Mouse (Mus musculus): ENCODE data around the gene Vps8. TPM values are rescaled to one million over a fixed set of nuclear protein-coding genes. Genes with fewer than 3 reads are reported as not detected.
A peak's percentile ranks its signal among the peaks of the same experiment; 100 is the strongest.

Gene Vps8
- polyA plus RNA-seq, 1 experiment from 2014 or later = 16.3 TPM

DNA sequence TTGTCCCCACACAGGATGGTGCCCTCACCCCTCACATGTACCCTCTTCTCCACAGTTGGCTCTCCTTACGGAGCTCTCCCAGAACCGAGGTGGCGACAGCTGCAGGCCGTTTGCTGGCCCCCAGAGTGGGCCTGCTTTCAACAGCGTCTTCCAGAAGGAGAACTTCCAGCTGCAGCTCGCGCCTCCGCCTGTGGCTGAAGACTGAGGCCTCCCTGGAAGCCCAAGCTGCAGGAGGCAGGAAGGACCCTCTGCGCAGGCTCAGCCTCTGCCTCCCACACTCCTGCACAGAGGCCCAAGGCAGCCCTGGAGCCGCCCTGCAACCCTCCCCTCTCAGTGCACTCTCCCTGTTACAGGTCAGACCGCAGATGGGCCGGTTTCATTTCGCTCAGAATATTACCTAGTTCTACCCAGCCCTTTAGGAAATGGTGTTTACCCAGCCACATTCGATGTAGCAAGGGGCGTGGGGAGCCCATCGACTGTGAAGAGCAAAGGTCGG lies 221.2 kb downstream of the Vps8 start:
- Histone ChIP-seq H3K27me3 (no peaks in the 10 kb centered on the region), H3K4me3 (replicated peaks) (0 out of 2 replicates have a peak overlapping the region, but pooled peaks have one; percentile 7), H3K36me3 (no peaks in the 10 kb centered on the region), H3K4me1 (replicated peaks) (peaks cover 11% of the 10 kb centered on the region), H3K27ac (peak overlapping the region; percentile 67; the same call in 1 of the 2 replicates), H3K4me2 (0 out of 2 replicates have a peak overlapping the region, but pooled peaks have one; percentile 19), H3K9me3 (no peaks in the 10 kb centered on the region), H3K9ac (replicated peaks) (peak overlapping the region; percentile 44; the same call in 1 of the 2 replicates)
- WGBS = 36% methylated on average over 17 of the region's 17 CpGs
- peak; percentile 43; the same call in 1 of the 2 replicates for ATAC-seq (ENCODE audit: insufficient number of reproducible peaks, insufficient read depth, low FRiP score, low TSS enrichment, low read depth)

- ATAC-seq (ENCODE audit: insufficient number of reproducible peaks, insufficient read depth, low FRiP score, low TSS enrichment, low read depth) = no peak
- H3K4me3 ChIP-seq (replicated peaks) = no peak overlapping the region
- H3K36me3 ChIP-seq = no peaks in the 10 kb centered on the region
- H3K9ac ChIP-seq (replicated peaks) = no peak overlapping the region
- no peak overlapping the region; the same call in 1 of the 2 replicates for H3K27ac ChIP-seq
- WGBS = 80% methylated on average over 3 of the region's 3 CpGs
- H3K27me3 ChIP-seq = no peaks in the 10 kb centered on the region
- 0 out of 2 replicates have a peak overlapping the region, but pooled peaks have one; percentile 19 for H3K4me2 ChIP-seq
- H3K9me3 ChIP-seq = no peaks in the 10 kb centered on the region
- peaks cover 11% of the 10 kb centered on the region for H3K4me1 ChIP-seq (replicated peaks)
Observed at GRCm38 (mm10) chr16:21644574-21644973, 221.7 kb downstream of the Vps8 start.

GRCm38 (mm10) chr16:21645915-21646314 lies 223.0 kb downstream of the Vps8 start:
- no peak for ATAC-seq (ENCODE audit: insufficient number of reproducible peaks, insufficient read depth, low FRiP score, low TSS enrichment, low read depth)
- WGBS = 86% methylated on average over 3 of the region's 3 CpGs
- no peaks in the 10 kb centered on the region for H3K27me3 ChIP-seq
- no peak overlapping the region for H3K27ac ChIP-seq
- H3K9ac ChIP-seq (replicated peaks) = no peak overlapping the region
- no peak overlapping the region for H3K4me2 ChIP-seq
- no peaks in the 10 kb centered on the region for H3K36me3 ChIP-seq
- peaks cover 11% of the 10 kb centered on the region for H3K4me1 ChIP-seq (replicated peaks)
- H3K9me3 ChIP-seq = no peaks in the 10 kb centered on the region
- H3K4me3 ChIP-seq (replicated peaks) = no peak overlapping the region

- no peak overlapping the region for H3K27ac ChIP-seq
- no peaks in the 10 kb centered on the region for H3K36me3 ChIP-seq
- H3K9me3 ChIP-seq = no peaks in the 10 kb centered on the region
- H3K9ac ChIP-seq (replicated peaks) = no peak overlapping the region
- H3K27me3 ChIP-seq = no peaks in the 10 kb centered on the region
- no peak overlapping the region for H3K4me3 ChIP-seq (replicated peaks)
- 65% methylated on average over 3 of the region's 3 CpGs for WGBS
- peaks cover 11% of the 10 kb centered on the region for H3K4me1 ChIP-seq (replicated peaks)
- ATAC-seq (ENCODE audit: insufficient number of reproducible peaks, insufficient read depth, low FRiP score, low TSS enrichment, low read depth) = no peak
- H3K4me2 ChIP-seq = no peak overlapping the region
Observed at GRCm38 (mm10) chr16:21646496-21646895, 223.6 kb downstream of the Vps8 start.

- Histone ChIP-seq H3K27me3 (no peaks in the 10 kb centered on the region), H3K27ac (no peak overlapping the region), H3K9ac (replicated peaks) (no peak overlapping the region), H3K4me2 (no peak overlapping the region), H3K4me3 (replicated peaks) (no peak overlapping the region), H3K36me3 (no peaks in the 10 kb centered on the region), H3K9me3 (no peaks in the 10 kb centered on the region), H3K4me1 (replicated peaks) (peaks cover 8% of the 10 kb centered on the region)
- no peak for ATAC-seq (ENCODE audit: insufficient number of reproducible peaks, insufficient read depth, low FRiP score, low TSS enrichment, low read depth)
- 81% methylated on average over 4 of the region's 4 CpGs for WGBS
Observed at GRCm38 (mm10) chr16:21648800-21649199, 225.9 kb downstream of the Vps8 start.

DNA sequence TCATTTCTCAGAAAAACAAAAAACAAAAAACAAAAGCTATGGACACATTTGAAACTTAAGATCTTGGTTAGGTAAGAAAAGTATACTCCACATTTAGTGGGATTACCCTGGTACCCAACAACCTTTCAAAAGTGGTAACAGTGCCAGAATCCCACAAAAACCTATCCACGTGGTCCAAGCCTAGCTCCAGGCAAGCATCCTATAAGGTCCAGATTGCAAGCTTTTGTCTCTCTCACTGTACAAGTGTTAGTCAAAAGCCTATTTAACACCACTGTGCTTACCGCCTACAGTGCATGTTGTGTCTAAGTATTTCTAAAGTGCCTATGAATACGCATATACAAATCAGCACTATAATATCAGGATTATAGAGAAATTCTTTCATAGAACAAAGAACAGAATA lies 227.4 kb downstream of the Vps8 start:
- Histone ChIP-seq H3K27ac (no peak overlapping the region), H3K36me3 (no peaks in the 10 kb centered on the region), H3K4me1 (replicated peaks) (no peaks in the 10 kb centered on the region), H3K4me2 (no peak overlapping the region), H3K9me3 (no peaks in the 10 kb centered on the region), H3K27me3 (no peaks in the 10 kb centered on the region), H3K9ac (replicated peaks) (no peak overlapping the region), H3K4me3 (replicated peaks) (no peak overlapping the region)
- 85% methylated on average over 3 of the region's 3 CpGs for WGBS
- ATAC-seq (ENCODE audit: insufficient number of reproducible peaks, insufficient read depth, low FRiP score, low TSS enrichment, low read depth) = no peak

DNA sequence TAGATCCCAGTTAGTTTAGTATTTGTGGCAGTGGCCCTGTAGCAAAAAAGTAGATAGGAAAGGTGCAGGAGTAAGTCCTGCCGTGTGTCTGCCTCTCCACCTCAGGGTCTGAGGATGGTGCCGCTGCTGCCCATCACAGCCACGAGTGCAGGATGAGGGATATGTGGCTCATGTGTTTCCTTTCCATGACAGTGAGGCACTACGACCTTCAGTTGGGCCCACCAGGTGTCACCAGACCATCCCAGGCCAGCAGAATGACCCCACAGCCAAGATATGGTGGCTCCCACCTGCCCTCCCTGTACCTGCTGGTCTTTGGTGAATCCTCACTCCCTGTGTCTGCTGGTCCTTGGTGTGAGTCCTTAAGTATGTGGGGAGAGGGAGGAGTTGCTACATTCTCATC lies 228.2 kb downstream of the Vps8 start:
- 86% methylated on average over 4 of the region's 4 CpGs for WGBS
- ATAC-seq (ENCODE audit: insufficient number of reproducible peaks, insufficient read depth, low FRiP score, low TSS enrichment, low read depth) = no peak

GRCm38 (mm10) chr16:21653151-21653550 lies 230.2 kb downstream of the Vps8 start:
- H3K9ac ChIP-seq (replicated peaks) = no peak overlapping the region
- H3K27me3 ChIP-seq = no peaks in the 10 kb centered on the region
- no peaks in the 10 kb centered on the region for H3K4me1 ChIP-seq (replicated peaks)
- H3K27ac ChIP-seq = no peak overlapping the region
- WGBS = 76% methylated on average over 15 of the region's 15 CpGs
- no peaks in the 10 kb centered on the region for H3K9me3 ChIP-seq
- H3K4me2 ChIP-seq = no peak overlapping the region; the same call in 1 of the 2 replicates
- H3K36me3 ChIP-seq = no peaks in the 10 kb centered on the region
- ATAC-seq (ENCODE audit: insufficient number of reproducible peaks, insufficient read depth, low FRiP score, low TSS enrichment, low read depth) = no peak
- no peak overlapping the region for H3K4me3 ChIP-seq (replicated peaks)

More for the DNA sequence above, 228.2 kb downstream of the Vps8 start:
- no peaks in the 10 kb centered on the region for H3K9me3 ChIP-seq
- H3K4me1 ChIP-seq (replicated peaks) = no peaks in the 10 kb centered on the region
- no peak overlapping the region for H3K4me3 ChIP-seq (replicated peaks)
- H3K36me3 ChIP-seq = no peaks in the 10 kb centered on the region
- H3K27me3 ChIP-seq = no peaks in the 10 kb centered on the region
- no peak overlapping the region for H3K4me2 ChIP-seq
- no peak overlapping the region for H3K27ac ChIP-seq
- no peak overlapping the region for H3K9ac ChIP-seq (replicated peaks)

DNA sequence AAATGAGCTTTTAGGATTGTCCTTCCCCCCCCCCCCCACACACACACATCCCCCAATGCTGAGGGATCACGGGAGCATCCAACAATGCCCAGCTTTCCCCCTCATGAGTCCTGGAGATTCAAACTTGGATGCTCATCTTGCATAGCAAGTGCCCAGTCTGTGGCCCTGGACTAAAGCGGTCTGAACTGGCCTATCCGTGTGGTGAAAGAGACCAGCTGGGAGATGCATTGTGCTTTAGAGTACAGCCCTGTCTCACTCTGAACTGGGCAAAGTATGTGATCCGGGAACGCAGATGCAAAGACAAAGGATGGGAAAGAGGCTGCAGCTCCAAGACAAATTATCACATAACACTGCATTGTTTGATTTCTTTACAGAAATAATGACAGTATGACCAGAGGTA lies 231.5 kb downstream of the Vps8 start:
- WGBS = 90% methylated on average over 5 of the region's 5 CpGs
- Histone ChIP-seq H3K4me2 (no peak overlapping the region), H3K27me3 (no peaks in the 10 kb centered on the region)

DNA sequence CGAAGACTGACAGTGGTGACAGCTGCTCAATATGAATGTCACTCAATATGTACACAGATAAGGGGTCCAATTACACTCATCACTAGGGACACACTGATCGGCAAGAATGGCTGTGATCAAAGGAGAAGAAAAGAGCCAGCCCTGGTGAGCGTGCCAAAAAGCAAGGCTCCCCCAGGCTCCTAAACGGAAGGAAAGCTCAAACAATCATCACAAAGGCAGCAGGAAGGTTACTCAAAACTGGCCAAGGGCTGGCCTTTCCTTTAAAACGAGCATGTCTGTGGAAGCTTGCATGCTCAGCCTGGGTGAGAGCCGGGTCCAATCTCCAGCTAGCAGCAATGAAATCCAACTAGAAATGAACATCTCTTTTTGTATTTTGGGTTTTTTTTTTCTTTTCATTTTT lies 232.4 kb downstream of the Vps8 start:
- Histone ChIP-seq H3K27ac (no peak overlapping the region), H3K27me3 (no peaks in the 10 kb centered on the region), H3K9me3 (0 out of 2 replicates have a peak, but pooled peaks cover 4% of the 10 kb centered on the region), H3K9ac (replicated peaks) (no peak overlapping the region), H3K4me2 (no peak overlapping the region), H3K36me3 (no peaks in the 10 kb centered on the region), H3K4me3 (replicated peaks) (no peak overlapping the region), H3K4me1 (replicated peaks) (no peaks in the 10 kb centered on the region)
- WGBS = 55% methylated on average over 6 of the region's 6 CpGs
- ATAC-seq (ENCODE audit: insufficient number of reproducible peaks, insufficient read depth, low FRiP score, low TSS enrichment, low read depth) = no peak

More for the DNA sequence above, 231.5 kb downstream of the Vps8 start:
- Histone ChIP-seq H3K4me3 (replicated peaks) (no peak overlapping the region), H3K9me3 (0 out of 2 replicates have a peak, but pooled peaks cover 4% of the 10 kb centered on the region), H3K4me1 (replicated peaks) (no peaks in the 10 kb centered on the region), H3K36me3 (no peaks in the 10 kb centered on the region), H3K9ac (replicated peaks) (no peak overlapping the region), H3K27ac (no peak overlapping the region)
- no peak for ATAC-seq (ENCODE audit: insufficient number of reproducible peaks, insufficient read depth, low FRiP score, low TSS enrichment, low read depth)

DNA sequence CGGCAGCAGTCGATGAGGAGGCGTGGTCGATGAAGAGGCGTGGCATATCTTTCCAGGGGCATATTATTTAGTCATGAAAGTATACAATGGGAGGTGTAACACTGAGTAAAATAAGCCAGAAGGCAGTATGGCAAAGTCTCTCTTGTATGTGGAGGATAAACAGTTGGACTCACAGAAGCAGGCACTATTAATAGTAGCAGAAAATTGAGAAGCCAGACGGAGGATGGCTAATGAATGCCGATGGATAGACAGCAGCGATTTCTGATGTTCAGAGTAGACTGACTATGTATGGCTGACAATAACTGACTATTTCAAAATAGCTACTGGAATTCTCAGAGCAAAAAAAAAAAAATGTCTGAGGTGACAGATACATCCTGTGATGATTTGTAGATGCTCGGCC lies 233.0 kb downstream of the Vps8 start:
- H3K9ac ChIP-seq (replicated peaks) = no peak overlapping the region
- 89% methylated on average over 9 of the region's 9 CpGs for WGBS
- 0 out of 2 replicates have a peak, but pooled peaks cover 5% of the 10 kb centered on the region for H3K4me1 ChIP-seq (replicated peaks)
- no peaks in the 10 kb centered on the region for H3K27me3 ChIP-seq
- H3K27ac ChIP-seq = no peak overlapping the region
- ATAC-seq (ENCODE audit: insufficient number of reproducible peaks, insufficient read depth, low FRiP score, low TSS enrichment, low read depth) = no peak
- H3K36me3 ChIP-seq = no peaks in the 10 kb centered on the region
- H3K4me3 ChIP-seq (replicated peaks) = no peak overlapping the region
- 0 out of 2 replicates have a peak, but pooled peaks cover 4% of the 10 kb centered on the region for H3K9me3 ChIP-seq
- H3K4me2 ChIP-seq = no peak overlapping the region

All from limb, embryonic 12.5 days (tissue).